Mouse (Mus musculus): Measurements from ENCODE around the gene Ksr1.
A peak's percentile ranks its signal among the peaks of the same experiment; 100 is the strongest.

The Ksr1 gene

DNA sequence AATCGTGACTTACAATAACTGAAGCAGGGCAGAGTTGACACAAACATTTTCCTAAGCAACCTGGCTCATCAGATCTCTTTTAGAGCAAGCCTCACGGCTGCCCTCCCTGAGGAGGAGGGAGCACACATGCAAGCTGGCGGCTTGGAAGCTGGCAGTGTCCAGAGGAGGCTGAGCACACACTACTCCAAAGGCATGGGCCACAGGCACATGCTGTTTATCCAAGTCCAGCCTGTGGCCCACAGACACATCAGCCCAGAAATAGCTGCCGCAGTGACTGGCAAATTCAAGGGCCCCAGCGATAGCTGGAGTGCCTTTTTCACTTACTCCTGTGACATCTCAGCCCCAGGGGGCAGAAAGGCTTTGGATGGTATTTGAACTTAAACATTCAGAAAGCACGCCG is 82.6 kb downstream of the Ksr1 start:
- no peak for DNase-seq

DNA sequence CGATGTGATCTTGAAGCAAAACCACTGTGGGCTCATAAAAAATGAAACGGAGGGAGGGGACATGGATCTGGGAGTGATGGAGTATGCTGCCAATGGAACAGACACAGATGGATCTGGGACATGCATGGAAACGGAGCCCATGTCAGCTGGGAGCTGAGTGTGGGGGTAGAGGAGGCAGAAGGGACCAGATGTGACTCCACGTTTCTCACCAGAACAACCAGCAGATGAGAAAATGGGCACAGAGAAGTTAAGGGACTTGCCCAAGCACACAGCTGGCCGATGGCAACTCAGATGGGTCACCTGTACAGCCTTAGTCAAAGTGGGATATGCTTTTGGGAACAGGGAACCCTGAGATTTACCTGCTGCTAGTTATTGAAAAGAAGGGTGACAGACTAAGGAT is 83.3 kb downstream of the Ksr1 start:
- DNase-seq = no peak

DNA sequence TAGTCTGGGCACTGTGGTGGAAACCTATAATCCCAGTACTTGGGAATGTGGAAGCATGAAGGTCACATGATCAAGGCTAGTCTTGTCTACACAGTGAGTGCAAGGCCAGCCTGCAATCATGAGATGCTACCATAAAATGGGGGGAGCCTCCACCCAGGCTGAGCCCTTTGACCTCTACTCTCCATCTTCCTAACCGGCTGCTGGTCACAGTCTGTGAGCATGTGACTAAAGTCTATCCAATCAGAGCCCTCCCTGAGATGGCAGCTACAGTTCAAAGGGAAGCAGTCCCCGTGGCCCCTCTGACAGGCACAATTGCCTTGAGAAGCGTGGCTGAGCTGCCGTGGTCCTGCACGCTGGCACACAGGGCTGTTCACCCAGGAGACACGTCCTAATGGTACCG is 84.4 kb downstream of the Ksr1 start:
- DNase-seq = no peak

DNA sequence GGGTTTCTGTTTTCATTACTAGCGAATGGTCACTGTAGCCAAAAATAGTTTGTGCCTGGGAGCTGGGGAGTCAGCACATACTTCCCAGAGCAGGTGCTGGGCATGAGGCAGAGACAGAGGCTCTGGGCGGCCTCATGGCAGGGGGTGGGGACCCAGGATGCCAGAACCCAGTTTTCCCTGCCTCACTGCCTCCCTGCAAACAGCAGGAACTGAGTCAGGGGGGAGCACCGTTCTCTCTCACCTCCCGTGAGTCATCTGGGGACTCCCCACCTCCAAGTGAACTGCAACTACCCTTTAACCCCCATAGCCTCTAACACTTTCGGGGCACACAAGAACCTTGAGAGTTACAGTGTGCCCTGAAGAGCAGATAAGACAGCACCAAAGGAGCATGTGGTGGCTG is 86.4 kb downstream of the Ksr1 start:
- no peak for DNase-seq

DNA sequence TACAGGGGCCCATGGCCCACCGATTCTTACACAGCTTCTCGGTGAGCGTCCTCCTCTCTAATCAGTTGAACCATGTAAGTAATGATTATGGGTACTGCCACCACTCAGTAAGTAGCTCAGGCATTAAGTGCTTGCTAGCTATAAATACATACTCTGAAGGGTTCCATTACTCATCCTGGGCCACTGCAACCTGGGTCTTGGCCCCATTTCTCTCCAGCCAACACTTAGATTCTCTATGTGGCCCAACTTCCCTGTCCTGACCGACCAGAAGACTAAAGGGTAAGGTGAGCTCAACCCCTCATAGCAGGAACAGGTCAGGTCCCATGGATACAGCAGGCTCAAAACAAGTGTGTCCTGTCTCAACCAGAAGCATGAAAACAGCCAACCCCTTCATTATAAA is 87.1 kb downstream of the Ksr1 start:
- no peak for DNase-seq

DNA sequence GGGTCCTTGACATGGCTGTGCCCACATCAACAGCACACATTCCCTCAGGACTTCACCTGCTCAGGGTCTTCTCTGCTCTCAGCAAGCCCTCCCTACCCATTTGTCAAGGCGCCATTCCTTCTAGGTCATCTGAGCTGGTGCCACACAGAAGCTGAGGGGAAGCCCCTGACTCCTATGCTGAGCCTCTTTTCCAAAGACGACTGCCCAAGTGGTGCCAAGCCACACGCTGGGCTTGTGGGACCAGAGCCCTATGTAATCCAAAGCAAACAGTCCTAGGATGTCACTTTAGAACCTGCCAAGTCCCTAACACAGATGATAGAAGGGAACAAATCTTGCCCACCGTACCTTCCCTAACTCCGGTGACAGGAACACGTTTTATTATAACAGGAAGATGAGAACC is 87.6 kb downstream of the Ksr1 start:
- DNase-seq = peak in 1 of 2 experiments; percentile 58

DNA sequence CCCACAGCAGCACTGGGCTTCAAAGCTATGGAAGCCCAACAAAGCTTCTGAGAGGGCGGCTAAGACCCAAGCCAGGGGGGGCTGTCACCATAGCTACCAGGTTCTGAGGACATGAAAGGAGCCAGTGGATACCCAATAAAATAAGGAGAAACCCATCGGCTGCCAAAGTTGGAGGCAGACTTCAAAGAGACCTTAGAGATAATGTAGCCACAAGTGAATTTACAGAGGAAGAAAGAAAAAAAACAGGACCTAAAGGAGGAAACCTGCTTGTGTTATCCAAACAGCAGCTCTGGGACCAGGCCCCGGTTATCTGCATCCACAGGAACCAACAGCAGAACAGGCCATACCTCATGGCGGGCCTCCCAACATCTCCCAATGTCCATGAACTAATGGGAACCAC is 88.4 kb downstream of the Ksr1 start:
- DNase-seq = no peak

DNA sequence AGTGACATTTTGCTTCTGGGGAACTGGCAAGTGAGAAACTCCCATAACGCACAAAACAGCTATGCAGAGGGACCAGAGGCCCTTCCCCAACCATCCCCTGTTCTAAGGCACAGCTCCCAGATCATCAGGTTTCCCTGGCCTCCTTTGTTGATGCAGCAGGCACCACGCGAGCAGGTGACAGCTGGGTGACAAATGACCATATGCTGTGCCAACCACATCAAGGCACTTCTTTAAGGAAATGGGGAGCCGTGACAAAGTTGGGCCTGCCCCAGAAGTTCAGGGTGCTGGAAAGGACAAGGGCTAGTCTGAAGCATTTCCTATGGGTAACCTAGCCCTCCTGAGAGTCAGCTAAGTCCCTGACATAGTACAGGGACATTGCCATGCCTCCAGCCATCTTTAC is 89.3 kb downstream of the Ksr1 start:
- no peak for DNase-seq

DNA sequence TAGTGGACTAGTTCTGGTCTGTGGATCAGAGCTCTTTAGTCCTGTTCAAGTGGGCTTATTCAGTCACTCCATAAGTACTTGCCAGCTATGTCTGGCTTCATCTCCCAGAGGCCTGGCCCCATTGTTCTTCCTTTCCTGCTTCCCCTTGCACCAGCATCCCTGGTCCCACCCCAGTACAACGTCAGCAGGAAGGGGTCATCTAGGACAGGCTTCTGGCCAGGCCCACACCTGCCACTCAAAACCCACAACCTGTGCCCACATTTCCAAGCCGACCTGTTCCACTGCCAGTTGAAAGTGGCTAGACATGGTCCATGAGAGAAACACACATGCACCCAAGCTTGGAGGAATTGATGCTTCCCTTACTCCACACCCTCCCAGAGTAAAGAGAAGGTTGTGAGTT is 90.2 kb downstream of the Ksr1 start:
- DNase-seq = no peak

DNA sequence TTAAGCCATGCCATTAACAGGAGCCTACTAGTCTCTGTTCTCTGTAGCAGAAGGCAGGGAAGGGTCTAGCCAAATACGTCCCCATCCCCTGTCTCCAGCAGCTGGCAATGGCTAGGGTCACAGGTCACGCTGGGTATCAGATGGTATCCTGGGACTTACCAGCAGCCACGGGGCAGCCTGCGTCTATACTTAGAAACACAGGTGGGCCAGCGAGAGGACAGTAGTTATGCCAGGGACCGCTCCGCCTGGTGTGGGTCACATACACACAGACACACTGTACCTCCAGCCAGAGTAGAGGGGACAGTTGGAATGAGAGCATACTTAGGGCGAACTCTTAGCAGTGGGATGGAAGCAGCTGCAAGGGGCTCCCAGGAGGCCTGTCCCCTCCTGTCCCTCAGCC is 91.0 kb downstream of the Ksr1 start:
- no peak for DNase-seq

DNA sequence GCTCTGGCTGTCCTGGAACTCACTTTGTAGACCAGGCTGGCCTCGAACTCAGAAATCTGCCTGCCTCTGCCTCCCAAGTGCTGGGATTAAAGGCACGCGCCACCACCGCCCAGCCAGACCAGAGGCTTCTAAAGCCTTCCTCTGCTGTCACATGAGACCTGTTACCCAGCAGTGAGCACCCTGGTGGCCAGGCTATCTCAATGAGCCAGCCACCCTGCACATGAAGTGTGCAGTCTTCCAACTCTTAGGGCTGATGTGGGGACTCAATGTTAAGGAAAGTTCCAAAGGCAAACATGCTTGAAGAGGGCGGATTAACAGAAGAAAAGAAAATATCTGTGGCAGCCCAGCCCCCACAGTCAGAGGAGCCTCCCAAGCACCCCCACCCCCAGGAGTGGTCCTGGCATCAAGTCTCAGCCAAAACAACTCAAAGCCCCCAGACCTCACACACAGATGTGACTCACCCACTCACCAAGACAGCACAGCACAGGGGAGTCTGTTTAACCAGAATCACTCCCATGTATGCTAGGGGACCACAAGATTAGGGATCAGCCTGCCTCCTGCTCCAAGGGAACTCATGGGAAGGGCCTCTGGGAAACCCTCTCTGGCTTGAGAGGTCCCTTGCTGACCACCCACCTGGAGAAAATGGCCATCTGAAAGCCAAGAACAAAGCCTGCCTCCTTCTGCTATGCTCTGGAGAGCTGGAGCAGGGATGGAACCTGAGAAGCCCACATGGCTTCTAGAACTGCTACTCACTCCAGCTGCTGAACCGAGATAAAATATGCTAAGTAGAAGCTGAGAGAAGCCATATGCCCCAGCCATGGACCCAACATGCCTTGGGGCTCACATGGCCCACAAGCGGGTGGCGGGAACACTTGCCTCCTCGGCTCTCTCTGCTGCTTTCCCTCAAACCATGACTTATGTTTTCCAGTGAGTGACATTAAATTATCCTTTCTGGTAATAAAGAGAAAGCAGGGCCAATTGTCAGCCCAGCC is 91.8 kb downstream of the Ksr1 start:
- DNase-seq = no peak

DNA sequence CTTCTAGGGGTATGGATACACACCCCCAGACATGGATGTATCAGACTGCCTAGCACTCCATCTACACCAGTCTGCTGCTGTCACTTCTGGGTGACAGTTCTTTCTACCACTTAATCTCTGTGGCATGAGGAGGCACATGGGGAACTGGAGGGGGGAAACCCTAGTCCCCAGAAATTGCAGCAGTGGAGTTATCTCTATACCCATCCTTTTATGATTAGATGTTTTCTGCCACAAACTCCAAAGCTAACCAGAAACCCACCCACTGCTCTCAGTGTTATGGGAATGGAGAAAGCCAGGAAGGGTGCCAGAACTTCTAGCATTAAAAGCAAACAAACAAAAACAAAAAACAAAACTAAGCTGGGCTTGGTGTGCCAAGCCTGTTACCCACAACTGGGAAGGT is 92.8 kb downstream of the Ksr1 start:
- DNase-seq = no peak

DNA sequence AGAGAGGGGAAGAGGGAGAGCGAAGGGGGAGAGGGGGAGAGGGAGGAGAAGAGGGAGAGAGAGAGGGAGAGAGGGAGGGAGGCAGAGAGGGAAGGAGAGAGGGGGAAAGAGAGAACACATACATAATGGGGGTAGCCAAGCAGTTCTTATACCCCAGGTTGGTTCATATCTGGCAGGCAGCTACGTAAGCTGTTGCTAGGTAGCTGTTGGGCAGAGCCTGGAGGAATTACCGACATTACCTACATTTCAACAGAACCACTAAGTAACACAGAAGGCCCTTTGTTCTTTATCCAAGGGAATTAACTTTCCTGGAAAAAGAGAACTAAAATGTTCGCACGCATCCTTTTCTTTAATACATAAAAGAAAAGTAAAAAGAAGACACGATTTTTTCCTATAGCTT is 93.4 kb downstream of the Ksr1 start:
- DNase-seq = no peak

DNA sequence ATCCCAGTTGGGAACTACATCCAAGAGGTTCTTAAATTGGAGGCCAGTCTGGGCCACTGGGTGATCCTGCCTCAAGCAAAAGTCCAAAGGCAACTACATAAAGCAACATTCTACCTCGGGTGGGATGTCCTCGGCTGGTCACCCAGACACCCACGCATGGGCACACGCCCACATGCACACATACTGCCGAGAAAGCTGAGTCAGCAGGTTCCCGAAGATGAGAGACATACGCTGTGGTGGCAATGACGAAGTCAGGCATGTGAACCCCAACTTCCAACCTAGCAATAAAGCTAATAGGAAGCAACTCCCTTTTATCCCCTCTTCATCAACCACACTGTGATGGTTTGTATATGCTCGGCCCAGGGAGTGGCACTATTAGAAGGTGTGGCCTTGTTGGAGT is 94.7 kb downstream of the Ksr1 start:
- DNase-seq = no peak

DNA sequence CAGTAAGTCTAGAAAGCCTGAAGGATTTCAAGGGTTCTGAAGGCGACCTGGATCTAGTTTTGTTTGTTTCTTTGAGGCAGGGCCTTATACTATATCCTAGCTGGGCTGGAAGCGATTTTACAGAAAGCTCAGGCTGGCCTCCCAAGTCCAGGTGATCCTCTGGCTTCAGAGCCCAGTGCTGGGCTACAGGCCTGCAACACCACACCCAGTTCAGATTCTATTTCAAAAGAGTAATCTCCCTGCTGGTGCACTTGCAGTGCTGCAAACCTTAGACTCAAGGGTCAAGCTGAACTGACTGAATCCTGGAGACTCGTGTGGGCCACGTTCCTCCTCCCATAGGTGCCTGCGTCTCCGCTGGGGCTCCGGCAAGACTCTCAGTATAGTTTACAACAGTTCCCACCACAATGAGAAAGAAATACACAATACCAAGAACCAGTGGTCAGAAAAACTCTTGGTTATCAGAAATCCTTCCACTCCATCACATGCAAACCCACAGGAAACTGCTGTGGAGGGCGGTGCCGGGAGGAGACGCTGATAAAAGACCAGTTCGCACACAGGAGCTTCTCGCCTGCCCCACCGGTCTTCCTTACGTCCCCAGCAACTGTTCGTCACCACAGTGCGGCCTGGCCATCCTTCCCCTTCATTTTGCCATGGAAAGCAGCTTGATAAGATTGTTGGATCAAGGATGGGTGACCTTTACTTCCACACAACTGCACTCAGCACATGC is 95.3 kb downstream of the Ksr1 start:
- no peak for DNase-seq

DNA sequence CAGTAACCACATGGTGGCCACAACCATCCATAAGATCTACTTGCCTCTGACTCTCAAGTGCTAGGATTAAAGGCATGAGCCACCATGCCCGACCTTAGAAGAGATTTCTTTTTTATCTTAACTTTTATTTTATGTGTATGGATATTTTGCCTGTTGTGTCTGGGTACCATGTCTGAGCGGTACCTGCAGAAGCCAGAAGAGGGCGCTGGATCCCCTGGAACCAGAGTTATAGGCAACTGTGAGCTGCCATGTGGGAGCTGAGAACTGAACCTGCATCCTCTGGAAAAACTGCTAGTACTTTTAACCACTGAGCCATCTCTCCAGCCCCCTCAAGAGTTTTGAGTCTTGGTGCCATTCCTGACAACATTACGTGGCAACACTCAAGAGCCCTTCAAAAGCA is 97.3 kb downstream of the Ksr1 start:
- DNase-seq = no peak

DNA sequence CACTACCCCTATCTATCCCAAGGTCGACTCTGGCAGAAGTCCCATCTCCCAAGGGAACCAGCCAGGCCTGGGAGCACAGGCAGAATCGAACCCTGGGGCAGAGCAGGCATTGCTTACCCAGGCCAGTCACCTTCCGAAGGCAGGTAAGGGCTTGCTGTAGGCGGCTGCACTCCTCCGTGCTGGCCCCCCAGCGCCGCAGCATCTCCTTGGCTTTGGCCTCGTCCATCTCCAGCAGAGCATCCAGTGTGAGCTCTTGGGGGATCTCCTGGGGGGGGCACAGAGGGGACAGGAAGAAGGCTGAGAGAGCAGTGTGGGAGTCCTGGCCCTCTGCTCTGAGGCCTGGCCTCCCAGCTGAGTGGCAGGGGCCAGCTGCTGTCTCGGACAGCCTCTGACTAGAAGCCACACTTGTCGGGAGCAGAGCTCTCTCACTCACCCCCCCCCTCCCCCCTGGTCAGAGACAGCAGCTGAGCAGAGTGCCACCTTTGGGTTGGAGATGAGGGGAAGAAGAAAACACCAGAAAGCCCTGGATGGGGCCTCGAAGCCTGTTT is 99.0 kb downstream of the Ksr1 start:
- DNase-seq = no peak

DNA sequence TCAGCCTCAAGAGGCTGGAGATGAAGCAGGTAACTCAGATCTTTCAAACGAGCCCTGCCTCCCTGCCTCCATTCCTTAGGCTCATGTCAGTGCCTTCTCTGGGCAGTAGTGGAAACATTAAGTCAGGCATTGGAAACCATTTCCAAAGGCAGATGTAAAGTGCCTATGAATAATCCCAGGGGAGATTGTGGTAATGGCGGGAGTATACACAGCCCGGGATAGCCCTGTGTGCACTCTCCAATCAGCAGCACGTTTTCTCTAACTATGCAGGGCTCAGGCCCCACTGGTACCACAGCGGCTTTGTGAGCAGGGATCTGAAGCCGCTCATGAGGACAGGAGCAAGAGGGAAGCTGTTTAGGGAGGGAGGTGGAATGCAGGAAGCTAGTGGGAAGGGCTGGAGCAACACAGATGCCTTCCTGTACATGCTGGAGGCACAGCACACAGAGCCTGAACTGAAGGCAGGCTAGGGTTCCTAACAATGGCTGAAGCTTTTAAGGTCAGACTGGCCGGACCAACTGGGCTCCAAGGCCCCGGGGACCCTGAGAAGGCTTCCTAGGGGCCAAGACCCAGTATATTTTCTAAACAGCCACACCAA is 99.5 kb downstream of the Ksr1 start:
- DNase-seq = no peak

DNA sequence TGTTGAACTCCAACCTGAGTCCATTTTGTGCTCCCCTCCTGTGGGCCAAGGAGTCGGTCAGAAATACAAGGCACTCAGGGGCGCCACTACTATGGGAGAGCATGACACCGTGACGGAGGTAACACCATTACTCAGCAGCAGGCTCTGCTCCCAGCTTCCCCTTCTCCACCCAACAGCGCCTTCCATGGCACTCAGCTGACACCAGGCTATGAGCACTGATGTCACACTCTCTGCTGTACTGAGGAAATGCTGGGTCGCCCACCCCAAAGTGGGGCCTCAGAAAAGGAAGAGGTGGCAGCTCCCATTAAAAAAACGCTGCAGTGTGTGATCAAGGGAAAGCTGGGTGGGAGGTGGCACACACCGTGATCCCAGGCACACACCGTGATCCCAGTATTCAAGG is 101.0 kb downstream of the Ksr1 start:
- DNase-seq = no peak

DNA sequence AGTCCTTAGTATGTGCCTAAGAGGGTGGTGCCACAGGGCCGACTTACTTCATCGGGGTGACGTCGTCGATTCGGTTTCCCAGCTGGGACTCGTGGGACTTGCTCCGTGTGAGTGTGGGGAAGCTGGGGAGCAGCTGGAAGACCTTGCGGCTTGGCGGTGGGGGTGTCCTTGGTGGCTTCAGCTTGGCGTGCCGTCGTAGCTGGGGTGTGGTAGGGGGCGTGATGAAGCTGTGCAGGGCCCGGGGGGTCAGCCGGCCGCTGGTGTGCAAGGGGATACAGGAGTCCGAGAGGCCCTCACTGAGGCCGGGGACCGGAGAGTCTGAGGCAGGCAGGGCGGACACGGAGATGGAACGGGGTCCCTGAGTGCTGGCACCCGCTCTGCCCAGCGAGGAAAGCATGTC is 101.4 kb downstream of the Ksr1 start:
- DNase-seq = no peak

DNA sequence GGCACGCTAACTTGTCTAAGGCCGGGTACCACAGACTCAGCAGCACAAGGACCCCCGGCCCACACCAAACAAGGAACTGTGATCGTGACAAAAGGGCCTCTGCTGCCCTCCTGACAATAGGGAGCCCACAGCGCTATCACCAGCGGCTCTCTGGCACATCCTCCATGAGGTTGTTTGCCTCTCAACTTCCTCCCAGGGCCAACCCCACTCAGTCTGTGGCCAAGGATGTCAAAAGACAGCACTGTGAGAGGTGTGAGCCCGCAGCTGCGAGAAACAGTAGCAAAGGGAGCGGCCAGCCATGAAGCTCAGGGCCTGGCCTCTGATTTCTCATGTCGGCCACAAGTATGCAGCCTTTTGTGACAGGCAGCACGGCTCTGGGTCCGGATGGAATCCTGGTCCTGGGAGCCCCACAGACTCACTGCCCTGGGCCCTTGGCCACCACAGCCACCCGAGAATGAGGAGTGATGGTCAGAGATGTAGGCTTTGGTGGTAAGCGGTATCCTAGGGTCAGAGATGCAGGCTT is 104.2 kb downstream of the Ksr1 start:
- DNase-seq = no peak

DNA sequence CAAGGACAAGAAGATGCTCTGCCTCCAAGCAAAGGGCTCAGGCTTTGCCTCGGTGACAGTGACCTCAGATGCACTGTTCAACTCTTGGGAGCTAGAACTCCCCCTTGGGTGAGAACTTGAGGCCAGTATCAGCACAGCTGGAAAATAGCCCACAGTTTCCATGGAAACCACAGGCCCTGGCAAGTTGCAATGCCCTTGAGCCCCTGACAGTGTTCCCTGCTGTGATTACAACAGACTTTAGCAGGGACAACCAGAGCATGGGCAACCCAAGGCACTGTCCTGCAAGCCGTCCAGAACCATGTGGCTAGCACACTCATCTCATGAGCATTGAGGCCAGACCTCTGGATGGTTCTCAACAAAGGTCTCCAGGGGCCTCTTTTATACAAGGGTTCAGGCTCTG is 106.7 kb downstream of the Ksr1 start:
- peak; percentile 55 to 56 for DNase-seq

DNA sequence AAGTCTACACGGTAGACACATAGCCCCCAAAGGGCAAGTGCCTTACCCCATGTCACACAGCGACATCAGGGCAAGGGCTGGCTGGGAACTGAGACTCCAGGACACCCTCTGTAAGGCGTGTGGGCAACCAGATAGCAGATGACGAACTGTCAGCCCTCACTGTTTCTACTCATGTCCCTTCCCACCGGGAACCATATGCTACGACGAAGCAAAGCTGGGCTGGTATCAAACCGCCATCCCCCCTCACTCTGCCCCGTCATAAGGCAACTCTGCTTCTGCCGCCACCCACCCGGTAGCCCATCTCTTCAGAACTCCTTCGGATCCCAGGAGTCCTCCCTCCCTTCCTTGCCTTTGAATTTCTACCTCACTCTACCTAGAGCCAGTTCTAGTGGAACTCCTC is 108.7 kb downstream of the Ksr1 start:
- DNase-seq = peak in 1 of 2 experiments; percentile 45

All from cerebellum, postnatal 10 days (tissue).